Mouse (Mus musculus) E14TG2a.4 (cell line): Measurements from ENCODE around the gene Olfr186.

ENCODE experiments used
- CTCF ChIP-seq: conservative IDR thresholded peaks from 2 replicates; pipeline ENCODE4 v1.5.1; 2014; ENCODE audit warnings: low read length
- POU5F1 ChIP-seq: IDR thresholded peaks from 2 replicates; pipeline ENCODE4 v1.6.1; 2014; ENCODE audit warnings: low read length, borderline replicate concordance

DNA sequence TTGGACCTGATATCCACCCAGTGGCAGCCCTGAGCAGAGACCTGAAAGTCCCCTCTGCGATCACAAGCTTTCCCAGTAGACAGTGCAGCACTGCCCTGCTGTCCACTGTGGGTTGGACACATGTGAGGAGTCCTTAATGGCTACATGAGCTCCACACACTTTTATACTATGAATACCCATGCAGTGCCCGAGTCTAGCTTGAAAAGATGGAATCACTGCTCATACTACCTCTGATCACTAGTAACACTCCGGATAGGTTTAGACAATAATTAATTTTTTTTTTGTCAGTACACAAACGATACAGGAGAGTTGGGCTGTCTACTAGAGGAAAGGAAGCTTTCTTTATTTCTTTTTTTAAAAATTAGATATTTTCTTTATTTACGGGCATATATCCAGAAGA lies 47.8 kb upstream of the Olfr186 start, which contains the start of gene Olfr190:
- TF ChIP-seq CTCF (no peak), POU5F1 (no peak)
